Mouse (Mus musculus) lung, adult 2 months (tissue): ENCODE data around the gene Ttc30b.

Experiments used
- CTCF ChIP-seq: fragments of 200-500 bp; IDR thresholded peaks from 2 replicates; pipeline ENCODE4 v1.5.1; 2011; ENCODE audit warnings: mild to moderate bottlenecking, low read length, control low read depth; ENCODE audit not compliant: insufficient read depth
- POLR2A ChIP-seq: fragments of 200-500 bp; IDR thresholded peaks from 2 replicates; pipeline ENCODE4 v1.6.1; 2011; ENCODE audit warnings: low read depth, mild to moderate bottlenecking, control low read depth, low read length, borderline replicate concordance; ENCODE audit errors: extremely low read depth

GRCm38 (mm10) chr2:75901869-75902268, 36.5 kb downstream of the Ttc30b start:
- no peak for TF ChIP-seq POLR2A
- no peak for TF ChIP-seq CTCF
